Mouse (Mus musculus): ENCODE measurements at regions not wholly inside any gene's neighbourhood (a gene's known extent, or its start where the extent isn't known, plus 50 kb on each side); places are given as distances from the start of the nearest gene placed in this dataset.

DNA sequence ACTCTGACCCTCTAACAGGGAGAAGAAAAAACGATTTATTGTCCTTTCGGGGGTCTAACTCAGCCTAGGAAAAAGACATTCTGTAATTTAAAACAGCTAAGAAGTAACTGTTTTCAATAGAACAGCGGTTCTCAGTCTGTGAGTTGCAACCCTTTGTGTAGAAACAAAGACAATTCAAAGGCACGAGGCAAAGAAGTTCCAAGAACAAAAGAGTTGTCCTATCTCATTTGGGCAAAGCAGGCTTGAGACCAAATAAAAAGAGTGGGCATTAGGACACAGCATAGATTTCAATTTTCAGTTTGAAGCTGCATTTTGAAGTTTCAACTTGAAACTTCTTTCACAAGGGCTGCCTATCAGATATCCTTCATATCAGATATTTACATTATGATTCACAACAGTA lies 53.1 kb upstream of the Aldh1a3 start:
- no peak overlapping the region for H3K4me2 ChIP-seq (ENCODE audit: insufficient read depth, low read depth, poor library complexity, severe bottlenecking)
- no peaks in the 10 kb centered on the region for H3K36me3 ChIP-seq (replicated peaks in 1 of 2; ENCODE audit: control insufficient read depth in 1 of 2, insufficient read depth in 1 of 2, low read length in 1 of 2)
- DNase-seq (ENCODE audit: extremely low read depth) = no peak
- no peaks in the 10 kb centered on the region for H3K79me2 ChIP-seq (replicated peaks; ENCODE audit: control insufficient read depth, extremely low read depth, insufficient read depth, poor library complexity, severe bottlenecking)
- in situ Hi-C loops (cut with MboI; ENCODE audit: low pct_ligation_motif_present, low pct_unique_long_range_greater_than_20kb, low sequenced_read_pairs) (no loop called here), dilution Hi-C loops (cut with MboI; ENCODE audit: extremely low pct_ligation_motif_present, extremely low pct_unique_long_range_greater_than_20kb, low sequenced_read_pairs) (no loop called here)
- peaks cover 55% of the 10 kb centered on the region for H3K27me3 ChIP-seq (replicated peaks)
- no peak overlapping the region for H3K27ac ChIP-seq (ENCODE audit: insufficient read depth, low read depth)
- H3K9me3 ChIP-seq (replicated peaks; ENCODE audit: low read length) = no peaks in the 10 kb centered on the region
- no peak overlapping the region for H3K4me3 ChIP-seq (replicated peaks in 1 of 3; ENCODE audit: low read depth in 2 of 3, low read length in 2 of 3, poor library complexity in 1 of 3)
- TF ChIP-seq UBTF (IDR thresholded peaks at IDR 0.05; ENCODE audit: low read depth, low read length) = no peak
- no peak for TF ChIP-seq MAX (IDR thresholded peaks at IDR 0.05; ENCODE audit: low read length)
- TF ChIP-seq HCFC1 (IDR thresholded peaks at IDR 0.05; ENCODE audit: low read depth, low read length) = no peak
- no peak for TF ChIP-seq GABPA (IDR thresholded peaks at IDR 0.05; ENCODE audit: insufficient replicate concordance, low read depth, low read length)
- TF ChIP-seq RCOR1 (conservative IDR thresholded peaks at IDR 0.05; ENCODE audit: low read depth, low read length) = no peak
- TF ChIP-seq ZNF384 (IDR thresholded peaks at IDR 0.05; ENCODE audit: low read depth, low read length) = no peak
- no peak for TF ChIP-seq JUND (conservative IDR thresholded peaks at IDR 0.05; ENCODE audit: low read depth, low read length)
- TF ChIP-seq POLR2AphosphoS2 (IDR thresholded peaks at IDR 0.05; ENCODE audit: low read depth, low read length) = no peak
- TF ChIP-seq ZC3H11A (IDR thresholded peaks at IDR 0.05; ENCODE audit: low read depth, low read length) = no peak
- no peak for TF ChIP-seq KAT2A (IDR thresholded peaks at IDR 0.05; ENCODE audit: insufficient replicate concordance, low read length)
- H3K4me1 ChIP-seq (ENCODE audit: control insufficient read depth in 1 of 2, insufficient read depth in 2 of 2) = peaks cover 0 to 3% of the 10 kb centered on the region in 2 experiments; a peak in 1 of 4 replicates
- no peak overlapping the region for H3K9ac ChIP-seq (ENCODE audit: insufficient read depth, low read depth)

DNA sequence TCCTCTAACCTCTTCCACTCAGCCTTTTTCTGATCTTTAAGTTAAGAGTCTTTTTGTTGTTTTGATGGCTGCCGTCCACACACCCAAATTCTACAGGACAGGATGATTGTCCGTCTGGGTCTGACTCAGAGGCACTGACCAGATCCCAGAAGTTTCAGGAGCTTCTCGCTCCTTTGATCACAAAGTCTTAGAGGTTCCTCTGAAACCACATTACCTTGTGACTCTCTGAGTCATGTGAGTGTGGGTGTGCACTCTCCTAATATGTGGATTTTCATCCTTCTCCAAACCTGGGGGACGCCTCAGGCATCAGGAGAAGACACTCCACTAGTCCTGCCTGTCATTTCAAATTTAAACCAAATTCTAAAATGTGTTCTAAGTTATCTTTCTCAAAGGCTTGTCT lies 52.0 kb upstream of the Aldh1a3 start:
- Histone ChIP-seq H3K4me2 (ENCODE audit: insufficient read depth, low read depth, poor library complexity, severe bottlenecking) (no peak overlapping the region), H3K4me1 (ENCODE audit: control insufficient read depth in 1 of 2, insufficient read depth in 2 of 2) (peaks cover 0 to 3% of the 10 kb centered on the region in 2 experiments; a peak in 1 of 4 replicates), H3K9me3 (replicated peaks; ENCODE audit: low read length) (no peaks in the 10 kb centered on the region), H3K79me2 (replicated peaks; ENCODE audit: control insufficient read depth, extremely low read depth, insufficient read depth, poor library complexity, severe bottlenecking) (no peaks in the 10 kb centered on the region), H3K9ac (ENCODE audit: insufficient read depth, low read depth) (no peak overlapping the region), H3K36me3 (replicated peaks in 1 of 2; ENCODE audit: control insufficient read depth in 1 of 2, insufficient read depth in 1 of 2, low read length in 1 of 2) (no peaks in the 10 kb centered on the region), H3K27me3 (replicated peaks) (peaks cover 55% of the 10 kb centered on the region), H3K4me3 (replicated peaks in 1 of 3; ENCODE audit: low read depth in 2 of 3, low read length in 2 of 3, poor library complexity in 1 of 3) (no peak overlapping the region), H3K27ac (ENCODE audit: insufficient read depth, low read depth) (no peak overlapping the region)
- dilution Hi-C loops (cut with MboI; ENCODE audit: extremely low pct_ligation_motif_present, extremely low pct_unique_long_range_greater_than_20kb, low sequenced_read_pairs) (no loop called here), in situ Hi-C loops (cut with MboI; ENCODE audit: low pct_ligation_motif_present, low pct_unique_long_range_greater_than_20kb, low sequenced_read_pairs) (no loop called here)
- no peak for DNase-seq (ENCODE audit: extremely low read depth)
- TF ChIP-seq TBP (conservative IDR thresholded peaks at IDR 0.05; ENCODE audit: low read depth, low read length) = no peak
- TF ChIP-seq MXI1 (IDR thresholded peaks at IDR 0.05; ENCODE audit: low read depth, low read length) = no peak
- no peak for TF ChIP-seq JUND (conservative IDR thresholded peaks at IDR 0.05; ENCODE audit: low read depth, low read length)
- no peak for TF ChIP-seq NRF1 (IDR thresholded peaks at IDR 0.05; ENCODE audit: low read depth, low read length)
- no peak for TF ChIP-seq UBTF (IDR thresholded peaks at IDR 0.05; ENCODE audit: low read depth, low read length)
- no peak for TF ChIP-seq CHD2 (IDR thresholded peaks at IDR 0.05; ENCODE audit: low read length)
- TF ChIP-seq USF1 (IDR thresholded peaks at IDR 0.05; ENCODE audit: low read depth, low read length) = no peak
- TF ChIP-seq ZKSCAN1 (IDR thresholded peaks at IDR 0.05; ENCODE audit: borderline replicate concordance, low read depth, low read length) = no peak
- TF ChIP-seq NELFE (IDR thresholded peaks at IDR 0.05; ENCODE audit: low read depth, low read length) = no peak
- no peak for TF ChIP-seq MEF2A (IDR thresholded peaks at IDR 0.05; ENCODE audit: borderline replicate concordance, low read depth, low read length)
- TF ChIP-seq JUN (IDR thresholded peaks at IDR 0.05; ENCODE audit: insufficient read depth, low read depth, low read length) = no peak
- TF ChIP-seq GABPA (IDR thresholded peaks at IDR 0.05; ENCODE audit: insufficient replicate concordance, low read depth, low read length) = no peak
- no peak for TF ChIP-seq ELF1 (IDR thresholded peaks at IDR 0.05; ENCODE audit: low read depth, low read length)
- TF ChIP-seq E2F4 (IDR thresholded peaks at IDR 0.05; ENCODE audit: insufficient replicate concordance, low read depth, low read length) = no peak
- TF ChIP-seq PAX5 (IDR thresholded peaks at IDR 0.05; ENCODE audit: low read length) = no peak
- TF ChIP-seq USF2 (conservative IDR thresholded peaks at IDR 0.05; ENCODE audit: low read depth, low read length) = no peak
- TF ChIP-seq POLR2AphosphoS2 (IDR thresholded peaks at IDR 0.05; ENCODE audit: low read depth, low read length) = no peak
- TF ChIP-seq ETS1 (conservative IDR thresholded peaks at IDR 0.05; ENCODE audit: low read depth, low read length) = no peak
- no peak for TF ChIP-seq IRF4 (IDR thresholded peaks at IDR 0.05; ENCODE audit: low read depth, low read length)
